Mouse (Mus musculus) heart, embryonic 16.5 days (tissue): ENCODE measurements around the gene Mcf2l. TPM values are rescaled to one million over a fixed set of nuclear protein-coding genes. Genes with fewer than 3 reads are reported as not detected.

ENCODE experiments used
- ATAC-seq: fragments of 200-750 bp; cut with Nextera tagmentation; replicated peaks from 2 replicates; pipeline ENCODE4 v1.8.0; 2017; ENCODE audit warnings: moderate number of reproducible peaks; ENCODE audit not compliant: insufficient read depth, low FRiP score; ENCODE audit errors: extremely low read depth
- H3K27ac ChIP-seq: fragments of 300-500 bp; sonication (generic); 2 replicates; pipeline ENCODE4 v1.5.1; 2014; ENCODE audit warnings: mild to moderate bottlenecking, low read length, control low read depth, moderate library complexity
- H3K27me3 ChIP-seq: fragments of 300-500 bp; sonication (generic); 2 replicates; pipeline ENCODE4 v1.6.1; 2014; ENCODE audit warnings: low read length, mixed read lengths; ENCODE audit not compliant: control insufficient read depth, insufficient read depth
- H3K36me3 ChIP-seq: fragments of 300-500 bp; sonication (generic); 2 replicates; pipeline ENCODE4 v1.6.1; 2014; ENCODE audit not compliant: control insufficient read depth, insufficient read depth
- H3K4me1 ChIP-seq: fragments of 300-500 bp; sonication (generic); 2 replicates; pipeline ENCODE4 v1.6.1; 2014; ENCODE audit warnings: low read length, mixed read lengths; ENCODE audit not compliant: control insufficient read depth, insufficient read depth
- H3K4me2 ChIP-seq: fragments of 300-500 bp; sonication (generic); 2 replicates; pipeline ENCODE4 v1.6.1; 2014; ENCODE audit warnings: low read depth, mild to moderate bottlenecking, control low read depth, low read length
- H3K4me3 ChIP-seq: fragments of 300-500 bp; sonication (generic); 2 replicates; pipeline ENCODE4 v1.5.1; 2014; ENCODE audit warnings: mild to moderate bottlenecking, control low read depth, low read length
- H3K9ac ChIP-seq: fragments of 300-500 bp; sonication (generic); 2 replicates; pipeline ENCODE4 v1.6.1; 2014; ENCODE audit warnings: low read length, control low read depth
- H3K9me3 ChIP-seq: fragments of 300-500 bp; sonication (generic); replicated peaks from 2 replicates; pipeline ENCODE4 v1.6.1; 2016; ENCODE audit warnings: low read length; ENCODE audit not compliant: control insufficient read depth
- WGBS: fragments of 180-500 bp; shearing (Covaris S2); extraction: QIAGEN DNeasy Blood & Tissue Kit; methylation state at CpG from one replicate; pipeline ENCODE4 v1.1.7; 2014; 5-methylcytosine and 5-hydroxymethylcytosine counted together
- polyA plus RNA-seq: library from polyadenylated mRNA; unstranded; fragments of >200 nt; fragmentation: Nextera tagmentation; extraction: Ambion mirVana; gene quantifications from 2 replicates; pipeline ENCODE4 v1.2.1, GENCODE M21; 2015

Mcf2l gene
- polyA plus RNA-seq, 1 experiment from 2014 or later: 11.1 TPM

- H3K9ac ChIP-seq: no peak overlapping the region
- H3K27me3 ChIP-seq: 0 out of 2 replicates have a peak, but pooled peaks cover 2% of the 10 kb centered on the region
- peak overlapping the region; percentile 28 for H3K4me2 ChIP-seq
- no peaks in the 10 kb centered on the region for H3K36me3 ChIP-seq
- H3K4me1 ChIP-seq: no peaks in the 10 kb centered on the region
- H3K4me3 ChIP-seq: no peak overlapping the region
- H3K9me3 ChIP-seq: no peaks in the 10 kb centered on the region
- no peak for ATAC-seq
- no peak overlapping the region for H3K27ac ChIP-seq
- 85% methylated on average over 8 of the region's 8 CpGs for WGBS
Observed at GRCm38 (mm10) chr8:12928033-12928432, 54.4 kb downstream of the Mcf2l start.

DNA sequence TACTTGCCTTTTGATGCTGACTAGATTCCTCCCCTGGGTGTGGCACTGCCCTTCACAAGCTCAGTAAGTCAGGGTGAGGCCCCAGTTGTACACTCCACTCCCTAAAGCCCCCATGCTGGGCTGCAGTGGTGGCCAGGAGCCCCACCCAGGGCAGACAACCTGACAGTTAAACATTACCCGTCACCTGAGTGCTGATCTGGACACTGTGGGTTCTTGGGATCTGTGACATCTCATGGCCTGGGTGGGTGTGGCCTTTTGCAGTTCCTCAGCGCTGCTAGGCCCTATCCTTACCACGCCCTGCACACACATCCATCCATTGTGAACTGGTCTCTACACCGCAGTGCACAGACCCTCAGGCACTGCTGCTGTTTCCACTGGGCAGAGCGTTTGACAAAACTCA lies 55.3 kb downstream of the Mcf2l start:
- ATAC-seq: no peak
- 0 out of 2 replicates have a peak, but pooled peaks cover 2% of the 10 kb centered on the region for H3K27me3 ChIP-seq
- no peak overlapping the region for H3K4me3 ChIP-seq
- WGBS: 63% methylated on average over 5 of the region's 5 CpGs
- H3K27ac ChIP-seq: no peak overlapping the region
- H3K4me2 ChIP-seq: peak overlapping the region; percentile 28
- no peaks in the 10 kb centered on the region for H3K4me1 ChIP-seq
- H3K9me3 ChIP-seq: no peaks in the 10 kb centered on the region
- no peaks in the 10 kb centered on the region for H3K36me3 ChIP-seq
- H3K9ac ChIP-seq: no peak overlapping the region

GRCm38 (mm10) chr8:12930290-12930689 lies 56.7 kb downstream of the Mcf2l start:
- Histone ChIP-seq H3K9me3 (no peaks in the 10 kb centered on the region), H3K27ac (peak overlapping the region; percentile 74), H3K9ac (no peak overlapping the region), H3K4me2 (peak overlapping the region; percentile 39; the same call in 1 of the 2 replicates), H3K4me1 (no peaks in the 10 kb centered on the region), H3K27me3 (0 out of 2 replicates have a peak, but pooled peaks cover 2% of the 10 kb centered on the region), H3K36me3 (no peaks in the 10 kb centered on the region), H3K4me3 (peak overlapping the region; percentile 6; the same call in 1 of the 2 replicates)
- no peak for ATAC-seq
- WGBS: 32% methylated on average over 5 of the region's 5 CpGs

GRCm38 (mm10) chr8:12931426-12931825 lies 57.8 kb downstream of the Mcf2l start:
- ATAC-seq: no peak
- H3K27ac ChIP-seq: no peak overlapping the region
- 61% methylated on average over 11 of the region's 11 CpGs for WGBS

DNA sequence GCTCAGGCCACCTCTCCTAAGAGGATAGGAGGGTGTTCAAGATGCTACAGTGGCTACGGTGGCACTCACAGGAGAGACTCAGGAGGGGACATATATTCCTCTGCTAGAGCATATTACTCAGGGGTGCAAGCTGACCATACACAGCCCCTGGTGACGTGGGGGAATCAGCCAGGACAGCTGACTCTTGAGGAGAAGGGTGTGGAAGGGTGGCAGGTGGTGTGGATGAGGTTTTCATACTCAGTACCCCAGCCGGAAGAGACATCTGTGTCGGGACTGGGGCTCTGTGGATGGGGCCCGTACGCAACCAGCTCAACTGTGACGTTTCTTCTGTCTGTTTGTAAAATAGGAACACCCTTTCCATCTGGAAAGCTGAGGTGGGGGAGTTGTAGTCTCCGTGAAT lies 58.9 kb downstream of the Mcf2l start:
- Histone ChIP-seq H3K9me3 (no peaks in the 10 kb centered on the region), H3K9ac (no peak overlapping the region), H3K27me3 (0 out of 2 replicates have a peak, but pooled peaks cover 2% of the 10 kb centered on the region), H3K4me1 (no peaks in the 10 kb centered on the region), H3K4me3 (no peak overlapping the region), H3K4me2 (no peak overlapping the region), H3K36me3 (no peaks in the 10 kb centered on the region), H3K27ac (no peak overlapping the region)
- WGBS: 84% methylated on average over 8 of the region's 8 CpGs
- no peak for ATAC-seq

More at GRCm38 (mm10) chr8:12931426-12931825, 57.8 kb downstream of the Mcf2l start:
- Histone ChIP-seq H3K4me3 (no peak overlapping the region), H3K9me3 (no peaks in the 10 kb centered on the region), H3K36me3 (no peaks in the 10 kb centered on the region), H3K9ac (no peak overlapping the region), H3K27me3 (0 out of 2 replicates have a peak, but pooled peaks cover 2% of the 10 kb centered on the region), H3K4me1 (no peaks in the 10 kb centered on the region), H3K4me2 (no peak overlapping the region; the same call in 1 of the 2 replicates)

DNA sequence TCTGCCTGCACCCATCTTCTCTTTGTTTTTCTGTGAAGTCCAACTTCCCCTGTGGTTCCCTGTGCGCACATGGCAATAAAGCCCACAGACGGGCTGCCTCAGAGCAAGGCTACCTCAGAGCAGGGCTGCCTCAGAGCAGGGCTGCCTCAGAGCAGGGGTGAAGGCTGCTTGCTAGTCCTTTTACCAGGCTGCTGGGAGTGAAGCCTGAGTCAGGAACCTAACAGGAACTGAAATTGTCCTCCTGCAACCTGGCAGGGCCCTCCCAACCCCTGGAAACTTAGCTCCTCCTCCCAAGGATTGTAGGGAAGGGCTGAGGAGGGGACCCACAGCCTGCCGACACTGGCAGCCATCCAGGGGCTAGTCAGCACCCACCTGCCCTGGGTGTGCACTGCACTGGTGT lies 60.2 kb downstream of the Mcf2l start:
- no peaks in the 10 kb centered on the region for H3K4me1 ChIP-seq
- H3K27me3 ChIP-seq: 0 out of 2 replicates have a peak, but pooled peaks cover under 1% of the 10 kb centered on the region
- WGBS: 67% methylated on average over 3 of the region's 3 CpGs
- no peak overlapping the region for H3K4me3 ChIP-seq
- no peaks in the 10 kb centered on the region for H3K36me3 ChIP-seq
- H3K27ac ChIP-seq: no peak overlapping the region
- no peak overlapping the region for H3K9ac ChIP-seq
- H3K9me3 ChIP-seq: no peaks in the 10 kb centered on the region
- no peak overlapping the region for H3K4me2 ChIP-seq
- no peak for ATAC-seq

DNA sequence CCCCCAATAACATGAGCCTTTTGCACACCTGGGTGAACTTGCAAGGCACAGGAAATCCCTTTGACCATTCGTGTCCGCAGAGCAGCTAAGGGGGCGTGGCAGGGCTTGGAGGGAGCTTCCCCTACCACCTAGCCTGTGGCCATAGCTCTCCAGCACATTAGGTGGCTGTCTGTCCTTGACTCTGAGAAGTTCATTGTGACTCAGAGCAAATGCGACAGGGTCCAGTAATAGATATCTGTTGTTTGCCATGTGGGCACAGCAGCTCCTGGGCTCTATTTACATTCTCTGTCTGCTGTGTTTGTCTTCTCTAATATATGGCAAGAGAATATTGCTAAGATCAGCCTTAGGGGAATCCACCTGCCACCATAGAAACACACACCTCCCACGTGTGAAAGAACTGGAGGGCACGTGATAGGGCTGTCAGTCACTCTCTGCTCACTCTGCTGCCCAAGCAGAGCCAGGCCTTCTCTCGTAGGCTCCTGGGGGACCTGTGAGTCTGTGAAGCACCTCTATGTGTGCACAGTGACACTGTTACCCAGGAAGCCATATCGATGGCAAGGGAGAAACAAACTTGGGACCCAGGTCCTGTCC lies 60.9 kb downstream of the Mcf2l start:
- ATAC-seq: no peak
- H3K9me3 ChIP-seq: no peaks in the 10 kb centered on the region
- H3K27ac ChIP-seq: no peak overlapping the region
- no peak overlapping the region for H3K4me3 ChIP-seq
- no peaks in the 10 kb centered on the region for H3K4me1 ChIP-seq
- no peak overlapping the region for H3K9ac ChIP-seq
- no peaks in the 10 kb centered on the region for H3K36me3 ChIP-seq
- WGBS: 59% methylated on average over 8 of the region's 8 CpGs
- H3K27me3 ChIP-seq: no peaks in the 10 kb centered on the region
- no peak overlapping the region for H3K4me2 ChIP-seq

DNA sequence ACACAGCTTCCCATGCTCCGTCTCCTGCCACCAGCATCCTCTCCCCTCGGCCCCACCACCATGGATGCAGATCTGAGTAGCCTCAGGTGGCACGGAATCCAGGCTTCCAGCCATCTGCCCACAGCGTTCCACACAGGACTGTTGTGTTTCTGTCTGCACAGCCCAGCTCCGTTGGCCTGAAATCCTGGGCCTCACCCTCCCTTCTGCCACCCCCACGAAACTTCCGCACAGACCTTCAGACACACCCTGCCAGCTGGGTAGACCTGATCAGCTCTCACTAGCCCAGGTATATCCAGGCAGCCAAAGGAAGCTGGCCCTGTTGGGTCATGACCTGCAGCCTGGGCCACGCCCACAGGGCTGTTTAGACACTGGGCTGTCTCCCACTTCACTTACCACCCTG lies 66.9 kb downstream of the Mcf2l start:
- WGBS: 73% methylated on average over 8 of the region's 8 CpGs
- Histone ChIP-seq H3K4me2 (no peak overlapping the region), H3K27ac (no peak overlapping the region), H3K9ac (no peak overlapping the region), H3K4me1 (no peaks in the 10 kb centered on the region), H3K36me3 (no peaks in the 10 kb centered on the region), H3K9me3 (no peaks in the 10 kb centered on the region), H3K27me3 (no peaks in the 10 kb centered on the region), H3K4me3 (no peak overlapping the region)
- ATAC-seq: no peak

DNA sequence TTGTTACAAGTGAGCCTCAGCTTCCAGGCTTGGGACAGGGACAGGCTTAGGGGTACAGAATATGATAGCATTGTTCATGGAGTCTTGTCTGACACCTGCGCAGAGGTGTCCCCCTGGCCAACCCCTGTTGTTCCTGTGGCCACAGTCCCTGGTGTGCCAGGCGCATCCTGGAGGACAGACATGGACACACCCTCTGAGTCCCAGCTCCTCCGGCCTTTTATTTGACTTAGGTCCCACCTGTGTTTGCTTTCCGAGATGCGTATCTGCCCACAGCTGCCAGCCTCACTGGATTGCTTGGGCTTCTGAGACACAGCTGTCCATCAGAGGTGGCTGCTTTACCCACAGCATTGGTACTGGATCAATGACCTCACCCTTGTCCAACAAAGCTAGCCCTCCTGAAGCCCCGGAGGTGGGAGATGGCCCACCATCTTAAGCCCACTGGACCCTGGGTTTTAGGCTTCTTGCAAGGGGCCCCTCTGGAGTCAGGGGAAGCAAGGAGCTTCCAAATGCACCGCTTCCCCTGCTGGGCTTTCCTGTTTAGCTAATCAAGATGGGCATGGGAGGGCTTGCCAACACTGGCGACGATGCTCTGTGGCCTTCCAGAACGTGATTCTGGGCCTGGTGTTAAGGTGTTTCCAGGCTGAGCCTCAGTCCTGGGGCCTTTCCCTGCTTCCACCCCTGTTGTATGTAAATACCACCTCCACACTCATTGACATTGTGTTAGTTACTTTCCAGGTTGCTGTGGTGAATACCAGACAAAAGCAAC lies 67.7 kb downstream of the Mcf2l start:
- Histone ChIP-seq H3K36me3 (no peaks in the 10 kb centered on the region), H3K9ac (no peak overlapping the region), H3K4me2 (no peak overlapping the region), H3K27me3 (no peaks in the 10 kb centered on the region), H3K4me1 (no peaks in the 10 kb centered on the region), H3K27ac (no peak overlapping the region), H3K9me3 (no peaks in the 10 kb centered on the region), H3K4me3 (no peak overlapping the region)
- no peak for ATAC-seq
- WGBS: 68% methylated on average over 10 of the region's 10 CpGs
